Mouse (Mus musculus): ENCODE data around the gene Efcab1. TPM values are rescaled to one million over a fixed set of nuclear protein-coding genes. Genes with fewer than 3 reads are reported as not detected.

Efcab1 gene
- polyA plus RNA-seq, 1 experiment from 2014 or later = 8.6 TPM

DNA sequence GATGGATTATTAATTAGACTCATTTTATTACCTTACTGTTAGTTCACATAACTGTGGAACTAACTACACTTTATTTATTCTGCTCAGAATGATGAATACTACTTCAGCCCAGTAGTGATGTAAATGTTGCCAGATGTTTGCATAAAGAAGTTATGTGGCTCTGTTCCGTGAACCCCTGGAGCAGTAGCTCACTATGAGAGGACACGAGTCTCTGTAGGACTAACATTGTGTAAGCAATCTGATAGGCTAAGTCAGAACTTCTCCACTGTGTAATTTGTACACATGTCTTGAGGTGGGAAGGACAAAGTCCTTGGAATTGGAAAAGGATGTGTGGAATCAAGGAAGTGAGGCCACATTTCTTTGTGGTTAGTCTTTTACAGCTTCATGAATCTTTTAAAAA lies 45.5 kb downstream of the Efcab1 start:
- H3K4me3 ChIP-seq (ENCODE audit: low read depth, low read length) = no peak overlapping the region
- H3K36me3 ChIP-seq (ENCODE audit: insufficient read depth) = no peaks in the 10 kb centered on the region
- ATAC-seq (ENCODE audit: insufficient read depth) = no peak
- H3K9ac ChIP-seq = no peak overlapping the region
- H3K4me1 ChIP-seq (ENCODE audit: insufficient read depth) = no peaks in the 10 kb centered on the region
- H3K9me3 ChIP-seq (ENCODE audit: low read depth, low read length) = no peaks in the 10 kb centered on the region
- H3K27me3 ChIP-seq (ENCODE audit: insufficient read depth, low read length) = no peaks in the 10 kb centered on the region; the same call in 1 of the 2 replicates
- no peak for DNase-seq
- WGBS = 33% methylated on average over 2 of the region's 2 CpGs
- no peak for TF ChIP-seq CTCF (IDR thresholded peaks at IDR 0.05; ENCODE audit: low read depth)
- no peak overlapping the region for H3K4me2 ChIP-seq
- H3K27ac ChIP-seq (ENCODE audit: low read depth) = no peak overlapping the region

DNA sequence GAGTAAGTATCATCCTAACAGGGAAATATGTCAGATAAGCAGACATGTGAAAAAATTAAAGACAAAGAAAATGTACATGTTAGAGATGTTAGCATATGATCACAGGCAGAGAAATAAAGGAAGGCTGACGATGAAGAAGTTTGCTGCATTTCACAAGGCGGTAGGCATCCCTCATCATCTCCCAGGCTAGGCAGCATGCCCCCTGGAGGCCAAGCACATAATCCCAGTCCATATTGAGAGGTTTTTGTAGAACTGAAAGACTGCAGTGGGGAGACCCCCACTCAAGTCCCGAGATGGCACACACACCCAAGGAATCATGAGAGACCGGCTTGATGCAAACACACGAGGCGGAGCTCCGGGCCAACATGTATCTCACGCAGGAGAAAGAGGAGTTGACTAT lies 53.3 kb downstream of the Efcab1 start:
- Histone ChIP-seq H3K4me3 (ENCODE audit: low read depth, low read length) (no peak overlapping the region), H3K4me2 (no peak overlapping the region), H3K27ac (ENCODE audit: low read depth) (no peak overlapping the region), H3K27me3 (ENCODE audit: insufficient read depth, low read length) (no peaks in the 10 kb centered on the region), H3K9me3 (ENCODE audit: low read depth, low read length) (peaks cover 4% of the 10 kb centered on the region; the same call in 1 of the 2 replicates), H3K9ac (no peak overlapping the region), H3K4me1 (ENCODE audit: insufficient read depth) (no peaks in the 10 kb centered on the region), H3K36me3 (ENCODE audit: insufficient read depth) (no peaks in the 10 kb centered on the region)
- 90% methylated on average over 8 of the region's 8 CpGs for WGBS
- TF ChIP-seq CTCF (IDR thresholded peaks at IDR 0.05; ENCODE audit: low read depth) = 0 out of 2 replicates have a peak, but pooled peaks have one; percentile 6
- DNase-seq = no peak
- ATAC-seq (ENCODE audit: insufficient read depth) = no peak

GRCm38 (mm10) chr16:14973696-14974095 lies 67.3 kb downstream of the Efcab1 start:
- Histone ChIP-seq H3K36me3 (ENCODE audit: insufficient read depth) (no peaks in the 10 kb centered on the region), H3K4me1 (ENCODE audit: insufficient read depth) (0 out of 2 replicates have a peak, but pooled peaks cover 3% of the 10 kb centered on the region), H3K4me3 (ENCODE audit: low read depth, low read length) (no peak overlapping the region), H3K9ac (no peak overlapping the region), H3K4me2 (no peak overlapping the region), H3K27me3 (ENCODE audit: insufficient read depth, low read length) (no peaks in the 10 kb centered on the region), H3K9me3 (ENCODE audit: low read depth, low read length) (no peaks in the 10 kb centered on the region), H3K27ac (ENCODE audit: low read depth) (no peak overlapping the region)
- 20% methylated on average over 1 of the region's 1 CpGs for WGBS
- DNase-seq = peak; percentile 24
- TF ChIP-seq CTCF (IDR thresholded peaks at IDR 0.05; ENCODE audit: low read depth) = no peak
- ATAC-seq (ENCODE audit: insufficient read depth) = no peak

- Histone ChIP-seq H3K9ac (no peak overlapping the region), H3K4me3 (ENCODE audit: low read depth, low read length) (no peak overlapping the region), H3K36me3 (ENCODE audit: insufficient read depth) (no peaks in the 10 kb centered on the region), H3K27ac (ENCODE audit: low read depth) (no peak overlapping the region), H3K27me3 (ENCODE audit: insufficient read depth, low read length) (no peaks in the 10 kb centered on the region), H3K9me3 (ENCODE audit: low read depth, low read length) (no peaks in the 10 kb centered on the region), H3K4me2 (no peak overlapping the region), H3K4me1 (ENCODE audit: insufficient read depth) (no peaks in the 10 kb centered on the region)
- ATAC-seq (ENCODE audit: insufficient read depth) = no peak
- no peak for TF ChIP-seq CTCF (IDR thresholded peaks at IDR 0.05; ENCODE audit: low read depth)
- 88% methylated on average over 2 of the region's 2 CpGs for whole genome bisulfite sequencing
- DNase-seq = no peak
These were observed 72.8 kb downstream of the Efcab1 start for GRCm38 (mm10) chr16:14979228-14979627.

- no peak overlapping the region for H3K4me2 ChIP-seq
- no peaks in the 10 kb centered on the region for H3K36me3 ChIP-seq (ENCODE audit: insufficient read depth)
- peak; percentile 80 for ATAC-seq (ENCODE audit: insufficient read depth)
- peak; percentile 82 for DNase-seq
- no peak overlapping the region for H3K27ac ChIP-seq (ENCODE audit: low read depth)
- H3K9me3 ChIP-seq (ENCODE audit: low read depth, low read length) = no peaks in the 10 kb centered on the region
- 55% methylated on average over 6 of the region's 6 CpGs for WGBS
- H3K9ac ChIP-seq = no peak overlapping the region
- no peak for TF ChIP-seq CTCF (IDR thresholded peaks at IDR 0.05; ENCODE audit: low read depth)
- H3K4me3 ChIP-seq (ENCODE audit: low read depth, low read length) = no peak overlapping the region
- no peaks in the 10 kb centered on the region for H3K27me3 ChIP-seq (ENCODE audit: insufficient read depth, low read length)
- H3K4me1 ChIP-seq (ENCODE audit: insufficient read depth) = no peaks in the 10 kb centered on the region
These were observed 83.3 kb downstream of the Efcab1 start for GRCm38 (mm10) chr16:14989614-14990268.

DNA sequence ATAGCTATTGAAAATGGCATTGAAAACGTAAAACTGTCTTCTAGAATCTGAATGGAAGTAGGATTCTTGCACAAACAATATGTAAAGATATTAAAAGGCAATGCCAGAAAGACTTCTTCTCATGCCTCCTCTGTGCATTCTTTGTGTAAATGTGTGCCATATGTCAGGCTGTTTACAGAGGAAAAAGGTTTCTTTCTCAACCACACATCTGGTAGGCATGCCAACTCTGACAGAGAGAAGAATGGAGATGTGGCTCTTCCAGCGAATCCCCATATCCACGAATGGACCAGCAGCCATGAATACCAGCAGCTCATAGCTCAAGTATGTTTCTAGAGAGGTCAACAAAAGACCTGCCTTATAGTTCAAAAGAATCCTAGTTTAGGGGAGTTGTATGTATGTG lies 84.6 kb downstream of the Efcab1 start:
- TF ChIP-seq CTCF (IDR thresholded peaks at IDR 0.05; ENCODE audit: low read depth) = no peak
- H3K27me3 ChIP-seq (ENCODE audit: insufficient read depth, low read length) = no peaks in the 10 kb centered on the region
- no peaks in the 10 kb centered on the region for H3K4me1 ChIP-seq (ENCODE audit: insufficient read depth)
- DNase-seq (no peak), ATAC-seq (ENCODE audit: insufficient read depth) (no peak)
- H3K27ac ChIP-seq (ENCODE audit: low read depth) = no peak overlapping the region
- H3K9me3 ChIP-seq (ENCODE audit: low read depth, low read length) = no peaks in the 10 kb centered on the region
- H3K4me3 ChIP-seq (ENCODE audit: low read depth, low read length) = no peak overlapping the region
- no peaks in the 10 kb centered on the region for H3K36me3 ChIP-seq (ENCODE audit: insufficient read depth)
- WGBS = 73% methylated on average over 3 of the region's 3 CpGs
- H3K4me2 ChIP-seq = no peak overlapping the region
- H3K9ac ChIP-seq = no peak overlapping the region

DNA sequence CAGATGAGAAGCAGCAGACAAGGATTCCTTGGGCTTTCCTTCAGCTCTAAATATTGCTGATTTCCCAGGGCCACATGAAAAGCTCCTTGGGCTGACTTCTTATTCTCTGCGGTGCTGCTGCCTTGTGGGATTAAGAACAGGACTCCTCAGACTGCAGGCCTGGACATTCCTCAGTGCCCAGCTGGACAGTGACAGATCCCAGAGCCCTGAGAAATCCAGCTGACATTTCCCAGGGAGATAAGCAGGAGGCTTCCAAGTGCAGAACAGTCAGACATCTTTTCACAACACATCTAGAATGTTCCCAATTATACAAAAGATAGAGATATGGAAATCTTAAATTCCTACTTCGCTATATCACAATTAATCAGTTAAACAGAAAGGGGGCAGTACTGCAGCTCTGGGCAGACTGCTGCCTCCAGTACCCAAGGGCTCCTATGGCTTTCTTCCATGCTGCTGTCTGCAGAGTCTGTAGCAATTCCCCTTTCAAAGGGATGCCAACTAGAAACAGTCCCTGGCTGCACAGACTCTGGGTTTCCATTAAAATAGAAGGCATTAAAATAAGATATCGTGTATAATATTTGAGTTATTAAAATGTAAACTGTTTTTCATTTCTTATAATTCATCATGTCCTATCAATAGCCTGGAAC lies 86.2 kb downstream of the Efcab1 start:
- no peak for ATAC-seq (ENCODE audit: insufficient read depth)
- 51% methylated on average over 3 of the region's 3 CpGs for WGBS

More for the DNA sequence above, 86.2 kb downstream of the Efcab1 start:
- no peak overlapping the region for H3K9ac ChIP-seq
- H3K4me3 ChIP-seq (ENCODE audit: low read depth, low read length) = no peak overlapping the region
- H3K36me3 ChIP-seq (ENCODE audit: insufficient read depth) = no peaks in the 10 kb centered on the region
- no peaks in the 10 kb centered on the region for H3K4me1 ChIP-seq (ENCODE audit: insufficient read depth)
- no peaks in the 10 kb centered on the region for H3K9me3 ChIP-seq (ENCODE audit: low read depth, low read length)
- DNase-seq = no peak
- no peak for TF ChIP-seq CTCF (IDR thresholded peaks at IDR 0.05; ENCODE audit: low read depth)
- no peaks in the 10 kb centered on the region for H3K27me3 ChIP-seq (ENCODE audit: insufficient read depth, low read length)
- H3K27ac ChIP-seq (ENCODE audit: low read depth) = no peak overlapping the region; the same call in 1 of the 2 replicates
- no peak overlapping the region for H3K4me2 ChIP-seq
